Mouse (Mus musculus) layer of hippocampus, postnatal 10 days (tissue): ENCODE measurements around the gene Chd3. TPM values are rescaled to one million over a fixed set of nuclear protein-coding genes. Genes with fewer than 3 reads are reported as not detected.
A peak's percentile ranks its signal among the peaks of the same experiment; 100 is the strongest.

ENCODE experiments used
- DNase-seq, 2 experiments: peaks; one replicate each; pipeline ENCODE4 v3.0.0; 2021; ENCODE audit warnings: low spot score in 2 of 2
- total RNA-seq, 2 experiments: library from RNA; stranded (reverse); gene quantifications; 2 replicates each; pipeline ENCODE4 v1.2.3; 2021

Gene Chd3
- total RNA-seq, 2 experiments from 2014 or later = 540 to 617 TPM

- DNase-seq = no peak
Measured at GRCm38 (mm10) chr11:69406867-69407723, 37.9 kb upstream of the Chd3 start.

- no peak for DNase-seq
Measured at GRCm38 (mm10) chr11:69406282-69406681, 37.1 kb upstream of the Chd3 start.

GRCm38 (mm10) chr11:69405397-69406200 is 36.4 kb upstream of the Chd3 start:
- DNase-seq = no peak

- no peak for DNase-seq
Measured at GRCm38 (mm10) chr11:69404595-69405396, 35.6 kb upstream of the Chd3 start.

- DNase-seq = no peak
Measured at GRCm38 (mm10) chr11:69403691-69404594, 34.7 kb upstream of the Chd3 start.

GRCm38 (mm10) chr11:69401987-69402386 is 32.8 kb upstream of the Chd3 start:
- no peak for DNase-seq

- peak; percentile 84 to 88 for DNase-seq
Measured at GRCm38 (mm10) chr11:69401210-69401637, 32.0 kb upstream of the Chd3 start.

- DNase-seq = no peak
Measured at GRCm38 (mm10) chr11:69400083-69400850, 31.1 kb upstream of the Chd3 start.

GRCm38 (mm10) chr11:69399201-69400082 is 30.2 kb upstream of the Chd3 start:
- no peak for DNase-seq

GRCm38 (mm10) chr11:69398486-69399200 is 29.4 kb upstream of the Chd3 start:
- no peak for DNase-seq

- no peak for DNase-seq
Measured at GRCm38 (mm10) chr11:69398059-69398458, 28.9 kb upstream of the Chd3 start, which contains the start of gene Tmem88. Gene Tmem88, minus strand, starts transcription at chr11:69398234.

- DNase-seq = peak in 1 of 2 experiments; percentile 51
Measured at GRCm38 (mm10) chr11:69397581-69398057, 28.4 kb upstream of the Chd3 start.

GRCm38 (mm10) chr11:69396772-69397171 is 27.6 kb upstream of the Chd3 start:
- DNase-seq = peak in 1 of 2 experiments; percentile 47

- peak; percentile 92 to 94 for DNase-seq
Measured at GRCm38 (mm10) chr11:69395634-69396373, 26.6 kb upstream of the Chd3 start.

- peak; percentile 83 to 86 for DNase-seq
Measured at GRCm38 (mm10) chr11:69395235-69395633, 26.0 kb upstream of the Chd3 start, which contains the start of the genes Naa38 and Cyb5d1. Gene Naa38, plus strand, starts transcription at chr11:69395487. Gene Cyb5d1, minus strand, starts transcription at chr11:69395631.

GRCm38 (mm10) chr11:69394591-69395167 is 25.5 kb upstream of the Chd3 start:
- peak in 1 of 2 experiments; percentile 37 for DNase-seq
